10 mouse cellular contexts compared by ENCODE assay signal in the genomic region with DNA sequence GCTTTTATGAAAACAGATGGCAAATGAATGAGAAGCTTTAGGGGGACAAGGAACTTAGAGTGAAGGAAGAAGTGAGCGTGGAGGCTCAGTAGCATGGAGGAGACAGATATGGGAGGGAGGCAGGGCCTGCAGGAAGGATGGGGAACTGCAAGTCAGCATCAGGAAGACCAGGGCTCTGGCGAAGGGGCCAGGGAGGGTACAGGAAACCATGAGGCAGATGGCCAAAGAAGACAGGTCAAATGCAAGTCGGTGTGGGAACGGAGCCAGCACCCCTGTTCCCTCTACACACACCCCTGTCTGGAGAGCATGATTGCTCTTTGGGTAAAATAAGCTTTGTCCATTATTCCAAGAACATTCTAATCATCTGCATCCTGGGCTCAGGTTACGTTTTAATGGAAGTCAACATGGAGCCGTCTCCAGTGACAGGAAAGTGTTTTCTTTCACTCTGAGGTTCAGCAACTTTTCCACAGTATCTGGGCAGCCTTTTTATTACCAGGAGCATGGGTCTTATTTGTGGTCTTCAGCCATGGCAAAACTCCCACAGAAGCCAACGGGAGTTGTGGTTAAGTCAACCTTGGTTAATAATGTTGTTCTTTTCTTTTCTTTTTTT.
DNase-seq lines count a peak whose midpoint lies in the region; ATAC-seq and TF ChIP-seq lines count a peak whose summit lies in the region.
"Had no signal": no experiment of that assay in that cellular context is flagged by ENCODE, and none has a peak within 500 bp of the region (broad histone marks: within the 10 kb centered on the region; RNA-seq: fewer than 3 reads in every experiment).

No protein-coding gene starts in this region.

- TF ChIP-seq CTCF in bone marrow, adult 2 months (IDR thresholded peaks at IDR 0.05; ENCODE audit: control insufficient read depth, insufficient read depth, low read length): peak; percentile 15; the same call in 1 of the 2 replicates

- H3K36me3 ChIP-seq in hindbrain, embryonic 13.5 days: no peaks in the 10 kb centered on the region
- H3K36me3 ChIP-seq: forebrain, embryonic 15.5 days; limb, embryonic 12.5 days had no signal

- WGBS in bone marrow, adult 2 months: 7% methylated on average over 7 of the region's 7 CpGs
- 77% methylated on average over 7 of the region's 7 CpGs for WGBS in hindbrain, embryonic 13.5 days

- H3K4me1 ChIP-seq in bone marrow, adult 2 months (ENCODE audit: control insufficient read depth, insufficient read depth, low read length): no peaks in the 10 kb centered on the region
- H3K4me1 ChIP-seq in hindbrain, embryonic 13.5 days (replicated peaks): no peaks in the 10 kb centered on the region
- H3K4me1 ChIP-seq: forebrain, embryonic 15.5 days had no signal

- no peaks in the 10 kb centered on the region for H3K9me3 ChIP-seq in hindbrain, embryonic 13.5 days
- H3K9me3 ChIP-seq: forebrain, embryonic 15.5 days; limb, embryonic 12.5 days had no signal

- no peak overlapping the region for H3K4me2 ChIP-seq in hindbrain, embryonic 13.5 days
- H3K4me2 ChIP-seq: forebrain, embryonic 15.5 days; limb, embryonic 12.5 days had no signal

- ATAC-seq in hindbrain, embryonic 13.5 days (ENCODE audit: low FRiP score): no peak
- ATAC-seq in frontal cortex, adult (ENCODE audit: low TSS enrichment): no peak
- ATAC-seq: forebrain, embryonic 15.5 days had no signal

- H3K4me3 ChIP-seq in bone marrow, adult 2 months (replicated peaks; ENCODE audit: control insufficient read depth, low read depth, low read length): no peak overlapping the region
- no peak overlapping the region for H3K4me3 ChIP-seq in hindbrain, embryonic 13.5 days
- H3K4me3 ChIP-seq: forebrain, embryonic 15.5 days; limb, embryonic 12.5 days had no signal

- DNase-seq in heart, postnatal 4 days: peak; percentile 22
- no peak for DNase-seq in heart, postnatal 25 days (ENCODE audit: low spot score)
- DNase-seq in kidney, postnatal 10 days: peak; percentile 62
- DNase-seq in lung, postnatal 36 days: peak; percentile 40
- DNase-seq in cerebellum, adult 11 months: no peak

- intact Hi-C loops in heart, postnatal 25 days (cut with DNase I): no loop called here

- H3K27me3 ChIP-seq in hindbrain, embryonic 13.5 days: no peaks in the 10 kb centered on the region
- H3K27me3 ChIP-seq: forebrain, embryonic 15.5 days; limb, embryonic 12.5 days had no signal

- no peak for TF ChIP-seq POLR2A in bone marrow, adult 2 months (IDR thresholded peaks at IDR 0.05; ENCODE audit: borderline replicate concordance, control insufficient read depth, low read depth, low read length)

- H3K9ac ChIP-seq in hindbrain, embryonic 13.5 days: no peak overlapping the region
- H3K9ac ChIP-seq: forebrain, embryonic 15.5 days; limb, embryonic 12.5 days had no signal

- H3K27ac ChIP-seq in bone marrow, adult 2 months (ENCODE audit: control insufficient read depth, insufficient read depth, low read depth, low read length, poor library complexity): no peak overlapping the region
- H3K27ac ChIP-seq in hindbrain, embryonic 13.5 days: no peak overlapping the region
- H3K27ac ChIP-seq: forebrain, embryonic 15.5 days; limb, embryonic 12.5 days had no signal

Comparison
In these comparisons a context has a peak if more than half of its experiments do, and no peak if none do; other contexts are left out.
1. DNase-seq: peak in heart, postnatal 4 days (single experiment), kidney, postnatal 10 days (single experiment) and lung, postnatal 36 days (single experiment); none in heart, postnatal 25 days (single experiment) and cerebellum, adult 11 months (single experiment).